Mouse (Mus musculus): ENCODE results near the gene Grip1. TPM values are rescaled to one million over a fixed set of nuclear protein-coding genes. Genes with fewer than 3 reads are reported as not detected.

The Grip1 gene
- polyA plus RNA-seq, 1 experiment from 2014 or later, result 0.87 TPM

- no peaks in the 10 kb centered on the region for H3K36me3 ChIP-seq (ENCODE audit: insufficient read depth, low read length)
- no peak overlapping the region for H3K27ac ChIP-seq (ENCODE audit: low read length)
- TF ChIP-seq CTCF (IDR thresholded peaks at IDR 0.05) (no peak), EP300 (IDR thresholded peaks at IDR 0.05) (no peak)
- ATAC-seq, result no peak
- H3K4me3 ChIP-seq (ENCODE audit: low read depth, low read length), result peak overlapping the region; percentile 57
- H3K9me3 ChIP-seq (ENCODE audit: low read length), result no peaks in the 10 kb centered on the region
- no peaks in the 10 kb centered on the region for H3K27me3 ChIP-seq (replicated peaks; ENCODE audit: insufficient read depth, low read length)
- no peak for DNase-seq (ENCODE audit: low spot score)
- H3K4me2 ChIP-seq (replicated peaks; ENCODE audit: low read depth, low read length), result peak overlapping the region; percentile 99
- no peaks in the 10 kb centered on the region for H3K4me1 ChIP-seq (ENCODE audit: insufficient read depth, low read depth, low read length)
- H3K9ac ChIP-seq (replicated peaks; ENCODE audit: low read depth), result no peak overlapping the region
- 2% methylated on average over 29 of the region's 31 CpGs for WGBS
These were observed 1.3 kb downstream of the Grip1 start for GRCm38 (mm10) chr10:119454668-119455542.

DNA sequence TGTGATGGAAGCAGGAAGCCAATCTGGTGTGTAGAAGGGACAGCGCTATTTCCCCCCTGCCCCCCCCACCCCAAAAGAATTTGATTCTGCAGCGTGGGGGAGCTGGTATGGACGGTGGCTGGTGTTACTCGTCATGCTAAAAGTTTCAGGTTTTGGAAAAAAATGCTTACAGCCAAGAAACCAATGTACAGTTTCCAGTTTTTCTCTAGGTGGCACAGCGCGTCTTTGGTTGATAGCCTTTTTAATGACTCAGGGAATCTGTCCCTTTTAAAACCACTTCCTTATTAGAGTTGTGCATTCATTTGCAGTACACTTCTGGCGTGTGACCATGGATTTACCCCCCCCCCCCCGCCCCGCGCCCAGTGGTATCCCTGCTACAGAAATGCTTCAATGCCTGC is 1.9 kb downstream of the Grip1 start:
- no peak overlapping the region for H3K9ac ChIP-seq (replicated peaks; ENCODE audit: low read depth)

GRCm38 (mm10) chr10:119457121-119457520 is 3.5 kb downstream of the Grip1 start:
- H3K9me3 ChIP-seq (ENCODE audit: low read length), result no peaks in the 10 kb centered on the region
- H3K27me3 ChIP-seq (replicated peaks; ENCODE audit: insufficient read depth, low read length), result no peaks in the 10 kb centered on the region
- no peak for DNase-seq (ENCODE audit: low spot score)
- no peak overlapping the region for H3K9ac ChIP-seq (replicated peaks; ENCODE audit: low read depth)
- H3K27ac ChIP-seq (ENCODE audit: low read length), result no peak overlapping the region
- H3K4me1 ChIP-seq (ENCODE audit: insufficient read depth, low read depth, low read length), result no peaks in the 10 kb centered on the region
- 70% methylated on average over 5 of the region's 5 CpGs for WGBS
- H3K4me3 ChIP-seq (ENCODE audit: low read depth, low read length), result no peak overlapping the region
- no peak overlapping the region for H3K4me2 ChIP-seq (replicated peaks; ENCODE audit: low read depth, low read length)
- H3K36me3 ChIP-seq (ENCODE audit: insufficient read depth, low read length), result no peaks in the 10 kb centered on the region
- no peak for TF ChIP-seq CTCF (IDR thresholded peaks at IDR 0.05)
- TF ChIP-seq EP300 (IDR thresholded peaks at IDR 0.05), result no peak
- ATAC-seq, result no peak

More for the DNA sequence above, 1.9 kb downstream of the Grip1 start:
- Histone ChIP-seq H3K36me3 (ENCODE audit: insufficient read depth, low read length) (no peaks in the 10 kb centered on the region), H3K4me2 (replicated peaks; ENCODE audit: low read depth, low read length) (peak overlapping the region; percentile 99), H3K4me3 (ENCODE audit: low read depth, low read length) (no peak overlapping the region), H3K27me3 (replicated peaks; ENCODE audit: insufficient read depth, low read length) (no peaks in the 10 kb centered on the region), H3K4me1 (ENCODE audit: insufficient read depth, low read depth, low read length) (no peaks in the 10 kb centered on the region), H3K9me3 (ENCODE audit: low read length) (no peaks in the 10 kb centered on the region), H3K27ac (ENCODE audit: low read length) (no peak overlapping the region)
- ATAC-seq (no peak), DNase-seq (ENCODE audit: low spot score) (no peak)
- WGBS, result 15% methylated on average over 10 of the region's 10 CpGs
- no peak for TF ChIP-seq EP300 (IDR thresholded peaks at IDR 0.05)
- no peak for TF ChIP-seq CTCF (IDR thresholded peaks at IDR 0.05)

DNA sequence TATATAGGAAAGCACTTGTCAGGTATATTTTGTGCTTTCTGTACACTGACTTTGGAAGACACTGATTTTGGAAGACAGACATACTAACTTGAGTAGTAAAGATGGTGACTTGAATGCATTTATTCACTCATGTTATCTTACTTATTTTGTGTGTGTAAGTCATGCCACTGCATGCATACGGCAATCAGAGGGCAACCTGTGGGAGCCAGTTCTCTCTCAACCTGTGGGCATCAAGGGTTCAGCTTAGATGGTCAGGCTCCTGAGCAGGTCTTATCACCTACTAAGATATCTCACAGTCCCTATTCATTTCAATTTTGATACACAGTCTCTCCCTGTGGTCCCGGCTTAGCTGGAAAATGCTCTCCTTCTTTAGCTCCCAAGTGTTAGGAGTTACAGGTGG is 5.4 kb downstream of the Grip1 start:
- H3K9me3 ChIP-seq (ENCODE audit: low read length), result no peaks in the 10 kb centered on the region
- 93% methylated on average over 2 of the region's 2 CpGs for WGBS
- no peaks in the 10 kb centered on the region for H3K27me3 ChIP-seq (replicated peaks; ENCODE audit: insufficient read depth, low read length)
- H3K27ac ChIP-seq (ENCODE audit: low read length), result no peak overlapping the region
- TF ChIP-seq EP300 (IDR thresholded peaks at IDR 0.05), result no peak
- TF ChIP-seq CTCF (IDR thresholded peaks at IDR 0.05), result no peak
- DNase-seq (ENCODE audit: low spot score) (no peak), ATAC-seq (no peak)
- H3K36me3 ChIP-seq (ENCODE audit: insufficient read depth, low read length), result no peaks in the 10 kb centered on the region
- no peaks in the 10 kb centered on the region for H3K4me1 ChIP-seq (ENCODE audit: insufficient read depth, low read depth, low read length)
- H3K4me2 ChIP-seq (replicated peaks; ENCODE audit: low read depth, low read length), result no peak overlapping the region
- H3K9ac ChIP-seq (replicated peaks; ENCODE audit: low read depth), result no peak overlapping the region
- no peak overlapping the region for H3K4me3 ChIP-seq (ENCODE audit: low read depth, low read length)

DNA sequence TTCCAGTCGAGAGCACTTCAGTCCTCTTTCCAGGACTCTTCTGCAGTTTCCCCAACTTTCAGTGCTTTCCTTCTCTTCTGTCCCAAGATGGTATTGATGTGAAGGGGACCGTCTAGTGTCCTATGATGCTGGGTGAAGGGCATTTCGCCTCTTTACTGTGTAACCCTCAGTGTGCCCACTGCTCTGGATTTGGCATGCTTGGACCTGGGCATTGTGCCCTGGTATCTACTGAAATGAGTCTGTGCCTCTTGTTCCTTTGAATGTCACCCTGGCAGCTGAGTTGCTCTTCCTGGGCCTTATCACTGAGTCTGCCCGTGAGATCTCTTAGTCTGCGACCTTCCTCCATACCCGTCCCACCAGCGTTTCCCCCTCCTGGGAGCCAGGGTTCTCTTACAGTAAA is 9.7 kb downstream of the Grip1 start:
- Histone ChIP-seq H3K27ac (ENCODE audit: low read length) (no peak overlapping the region), H3K9ac (replicated peaks; ENCODE audit: low read depth) (no peak overlapping the region), H3K36me3 (ENCODE audit: insufficient read depth, low read length) (no peaks in the 10 kb centered on the region), H3K4me2 (replicated peaks; ENCODE audit: low read depth, low read length) (no peak overlapping the region), H3K4me1 (ENCODE audit: insufficient read depth, low read depth, low read length) (no peaks in the 10 kb centered on the region), H3K9me3 (ENCODE audit: low read length) (no peaks in the 10 kb centered on the region), H3K27me3 (replicated peaks; ENCODE audit: insufficient read depth, low read length) (no peaks in the 10 kb centered on the region), H3K4me3 (ENCODE audit: low read depth, low read length) (no peak overlapping the region)
- no peak for TF ChIP-seq EP300 (IDR thresholded peaks at IDR 0.05)
- TF ChIP-seq CTCF (IDR thresholded peaks at IDR 0.05), result no peak
- ATAC-seq (no peak), DNase-seq (ENCODE audit: low spot score) (no peak)
- WGBS, result 69% methylated on average over 7 of the region's 7 CpGs

- no peaks in the 10 kb centered on the region for H3K4me1 ChIP-seq (ENCODE audit: insufficient read depth, low read depth, low read length)
- H3K36me3 ChIP-seq (ENCODE audit: insufficient read depth, low read length), result no peaks in the 10 kb centered on the region
- ATAC-seq, result no peak
- no peak overlapping the region for H3K9ac ChIP-seq (replicated peaks; ENCODE audit: low read depth)
- no peak overlapping the region for H3K4me2 ChIP-seq (replicated peaks; ENCODE audit: low read depth, low read length)
- H3K4me3 ChIP-seq (ENCODE audit: low read depth, low read length), result no peak overlapping the region
- 56% methylated on average over 7 of the region's 7 CpGs for WGBS
- no peaks in the 10 kb centered on the region for H3K9me3 ChIP-seq (ENCODE audit: low read length)
- no peaks in the 10 kb centered on the region for H3K27me3 ChIP-seq (replicated peaks; ENCODE audit: insufficient read depth, low read length)
- TF ChIP-seq CTCF (IDR thresholded peaks at IDR 0.05), result no peak
- no peak overlapping the region for H3K27ac ChIP-seq (ENCODE audit: low read length)
- DNase-seq (ENCODE audit: low spot score), result no peak
These were observed 10.2 kb downstream of the Grip1 start for GRCm38 (mm10) chr10:119463793-119464192.
